Mouse (Mus musculus): ENCODE measurements at regions not wholly inside any gene's neighbourhood (a gene's known extent, or its start where the extent isn't known, plus 50 kb on each side); places are given as distances from the start of the nearest gene placed in this dataset.

DNA sequence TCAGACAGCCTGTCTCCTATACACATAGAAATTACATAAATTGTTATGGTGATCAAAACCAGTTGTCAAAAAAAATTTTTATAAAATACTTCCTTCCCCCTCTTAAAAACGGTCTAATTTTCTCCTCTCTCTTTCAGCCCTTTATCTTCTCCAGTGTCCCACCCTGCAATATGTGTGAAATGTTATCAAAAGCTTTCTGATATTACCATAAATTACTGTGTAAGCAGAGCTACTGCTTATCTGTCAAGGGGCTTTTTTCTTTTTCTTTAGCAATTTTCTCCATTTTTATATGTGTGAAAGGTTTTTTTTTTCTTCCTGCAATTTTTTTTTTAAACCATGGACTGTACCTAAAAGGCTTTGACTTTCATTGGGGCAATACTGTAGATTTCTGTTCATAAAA is 508.4 kb upstream of the Adgrl2 start:
- no peak overlapping the region for H3K4me3 ChIP-seq (ENCODE audit: insufficient read depth, low read length)
- TF ChIP-seq CTCF (IDR thresholded peaks at IDR 0.05; ENCODE audit: extremely low read depth, insufficient read depth, low read length) (no peak), POLR2A (IDR thresholded peaks at IDR 0.05; ENCODE audit: extremely low read depth, insufficient read depth, low read length) (no peak)
- no peaks in the 10 kb centered on the region for H3K4me1 ChIP-seq (ENCODE audit: control insufficient read depth, insufficient read depth, low read length)
- H3K27ac ChIP-seq (ENCODE audit: insufficient read depth, low read length), result no peak overlapping the region

- TF ChIP-seq CTCF (IDR thresholded peaks at IDR 0.05; ENCODE audit: extremely low read depth, insufficient read depth, low read length), result no peak
- TF ChIP-seq POLR2A (IDR thresholded peaks at IDR 0.05; ENCODE audit: extremely low read depth, insufficient read depth, low read length), result no peak
These were observed 506.6 kb upstream of the Adgrl2 start for GRCm38 (mm10) chr3:149496829-149497471.

DNA sequence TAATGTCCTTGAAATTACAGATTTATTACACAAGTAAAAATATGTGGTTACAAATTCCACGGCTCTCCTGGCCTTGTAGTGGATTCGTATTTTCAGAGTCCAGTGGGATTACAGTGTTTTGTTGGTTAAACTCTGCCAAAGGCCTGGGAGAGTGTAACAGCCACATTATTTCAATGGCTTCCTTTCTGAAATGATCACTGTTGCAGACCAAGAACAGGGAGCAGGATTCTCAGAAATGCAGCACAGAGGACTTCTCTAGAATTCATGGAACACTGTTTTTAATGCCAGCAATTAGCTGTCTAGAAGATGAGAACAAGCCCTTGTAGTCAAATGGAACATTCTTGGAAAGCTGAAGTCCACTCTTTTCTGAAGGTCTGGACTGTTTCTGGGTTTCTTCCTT is 505.8 kb upstream of the Adgrl2 start:
- H3K27ac ChIP-seq (ENCODE audit: insufficient read depth, low read length), result no peak overlapping the region
- TF ChIP-seq POLR2A (IDR thresholded peaks at IDR 0.05; ENCODE audit: extremely low read depth, insufficient read depth, low read length) (no peak), CTCF (IDR thresholded peaks at IDR 0.05; ENCODE audit: extremely low read depth, insufficient read depth, low read length) (no peak)
- no peaks in the 10 kb centered on the region for H3K4me1 ChIP-seq (ENCODE audit: control insufficient read depth, insufficient read depth, low read length)
- H3K4me3 ChIP-seq (ENCODE audit: insufficient read depth, low read length), result no peak overlapping the region

More at GRCm38 (mm10) chr3:149496829-149497471, 506.6 kb upstream of the Adgrl2 start:
- Histone ChIP-seq H3K4me3 (ENCODE audit: insufficient read depth, low read length) (no peak overlapping the region), H3K4me1 (ENCODE audit: control insufficient read depth, insufficient read depth, low read length) (no peaks in the 10 kb centered on the region), H3K27ac (ENCODE audit: insufficient read depth, low read length) (no peak overlapping the region)

GRCm38 (mm10) chr3:149488147-149488546 is 497.8 kb upstream of the Adgrl2 start:
- Histone ChIP-seq H3K4me3 (ENCODE audit: insufficient read depth, low read length) (no peak overlapping the region), H3K4me1 (ENCODE audit: control insufficient read depth, insufficient read depth, low read length) (no peaks in the 10 kb centered on the region), H3K27ac (ENCODE audit: insufficient read depth, low read length) (no peak overlapping the region)
- no peak for TF ChIP-seq POLR2A (IDR thresholded peaks at IDR 0.05; ENCODE audit: extremely low read depth, insufficient read depth, low read length)
- TF ChIP-seq CTCF (IDR thresholded peaks at IDR 0.05; ENCODE audit: extremely low read depth, insufficient read depth, low read length), result no peak

DNA sequence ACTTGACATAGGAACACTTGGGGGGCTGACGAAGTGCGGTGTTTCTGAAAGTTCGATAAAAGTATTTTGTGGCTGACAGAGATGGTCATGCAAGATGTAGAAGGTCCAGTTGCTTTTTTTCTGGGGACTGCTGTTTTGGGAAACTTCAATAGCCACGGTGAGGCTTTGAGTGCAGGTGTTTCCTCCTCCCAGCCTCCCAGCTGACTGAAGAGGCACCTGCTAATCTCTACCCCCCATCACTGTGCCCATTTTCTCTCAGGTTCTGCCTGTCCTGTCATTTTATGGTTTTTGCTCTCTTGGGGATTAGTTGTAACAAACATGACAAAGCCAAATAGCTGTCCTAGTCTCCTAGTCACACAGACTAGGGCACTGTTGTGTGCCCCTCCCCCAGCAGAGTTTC is 495.1 kb upstream of the Adgrl2 start:
- H3K27ac ChIP-seq (ENCODE audit: insufficient read depth, low read length), result no peak overlapping the region
- H3K4me1 ChIP-seq (ENCODE audit: control insufficient read depth, insufficient read depth, low read length), result no peaks in the 10 kb centered on the region
- H3K4me3 ChIP-seq (ENCODE audit: insufficient read depth, low read length), result no peak overlapping the region
- TF ChIP-seq POLR2A (IDR thresholded peaks at IDR 0.05; ENCODE audit: extremely low read depth, insufficient read depth, low read length), result no peak

DNA sequence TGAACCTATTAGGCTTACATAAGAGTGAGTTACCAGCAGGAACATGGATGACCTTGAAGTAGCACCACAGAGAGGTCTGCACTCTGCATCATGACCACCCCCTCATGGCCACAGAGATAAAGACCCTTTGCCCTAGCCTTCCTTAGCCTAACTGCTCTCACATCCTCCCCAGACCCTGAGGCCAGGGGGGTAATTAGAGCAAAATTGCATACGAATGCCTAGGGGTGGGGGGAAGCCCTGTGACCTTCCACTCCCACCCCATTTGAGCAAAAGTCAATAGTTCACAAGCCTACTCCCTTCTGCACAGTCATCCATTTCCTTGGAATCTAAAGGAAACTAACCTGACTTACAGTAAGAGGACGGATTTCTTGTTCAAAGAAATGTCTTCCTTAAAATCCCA is 494.0 kb upstream of the Adgrl2 start:
- no peak overlapping the region for H3K27ac ChIP-seq (ENCODE audit: insufficient read depth, low read length)
- TF ChIP-seq POLR2A (IDR thresholded peaks at IDR 0.05; ENCODE audit: extremely low read depth, insufficient read depth, low read length) (no peak), CTCF (IDR thresholded peaks at IDR 0.05; ENCODE audit: extremely low read depth, insufficient read depth, low read length) (no peak)
- no peaks in the 10 kb centered on the region for H3K4me1 ChIP-seq (ENCODE audit: control insufficient read depth, insufficient read depth, low read length)
- H3K4me3 ChIP-seq (ENCODE audit: insufficient read depth, low read length), result no peak overlapping the region

GRCm38 (mm10) chr3:149476151-149476550 is 485.8 kb upstream of the Adgrl2 start:
- TF ChIP-seq CTCF (IDR thresholded peaks at IDR 0.05; ENCODE audit: extremely low read depth, insufficient read depth, low read length) (no peak), POLR2A (IDR thresholded peaks at IDR 0.05; ENCODE audit: extremely low read depth, insufficient read depth, low read length) (no peak)
- Histone ChIP-seq H3K4me3 (ENCODE audit: insufficient read depth, low read length) (no peak overlapping the region), H3K27ac (ENCODE audit: insufficient read depth, low read length) (no peak overlapping the region), H3K4me1 (ENCODE audit: control insufficient read depth, insufficient read depth, low read length) (no peaks in the 10 kb centered on the region)

DNA sequence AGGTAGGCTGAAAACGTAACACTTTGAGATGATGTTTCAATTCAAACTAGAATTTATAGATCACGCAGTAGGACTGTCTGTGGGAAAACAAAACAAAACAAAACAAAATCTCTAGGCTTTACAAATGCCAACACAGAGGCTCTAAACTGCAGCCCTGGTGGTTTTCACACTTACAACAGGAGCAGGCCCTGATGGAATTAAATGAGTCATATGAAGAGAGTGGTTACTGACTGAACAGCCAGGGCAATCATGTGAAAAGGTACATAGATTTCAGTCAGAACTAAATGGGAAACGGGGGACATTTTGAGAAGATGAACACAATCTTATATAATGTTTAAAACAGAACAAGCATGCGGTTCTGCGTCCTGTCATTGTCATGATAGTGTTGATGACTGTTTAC is 476.6 kb upstream of the Adgrl2 start:
- no peak overlapping the region for H3K27ac ChIP-seq (ENCODE audit: insufficient read depth, low read length)
- TF ChIP-seq CTCF (IDR thresholded peaks at IDR 0.05; ENCODE audit: extremely low read depth, insufficient read depth, low read length), result no peak
- no peak for TF ChIP-seq POLR2A (IDR thresholded peaks at IDR 0.05; ENCODE audit: extremely low read depth, insufficient read depth, low read length)
- H3K4me3 ChIP-seq (ENCODE audit: insufficient read depth, low read length), result no peak overlapping the region
- no peaks in the 10 kb centered on the region for H3K4me1 ChIP-seq (ENCODE audit: control insufficient read depth, insufficient read depth, low read length)

GRCm38 (mm10) chr3:149464603-149465002 is 474.2 kb upstream of the Adgrl2 start:
- H3K4me1 ChIP-seq (ENCODE audit: control insufficient read depth, insufficient read depth, low read length), result no peaks in the 10 kb centered on the region; the same call in 1 of the 2 replicates
- no peak overlapping the region for H3K4me3 ChIP-seq (ENCODE audit: insufficient read depth, low read length)
- no peak overlapping the region for H3K27ac ChIP-seq (ENCODE audit: insufficient read depth, low read length)
- no peak for TF ChIP-seq POLR2A (IDR thresholded peaks at IDR 0.05; ENCODE audit: extremely low read depth, insufficient read depth, low read length)
- TF ChIP-seq CTCF (IDR thresholded peaks at IDR 0.05; ENCODE audit: extremely low read depth, insufficient read depth, low read length), result no peak

- Histone ChIP-seq H3K4me1 (ENCODE audit: control insufficient read depth, insufficient read depth, low read length) (no peaks in the 10 kb centered on the region; the same call in 1 of the 2 replicates), H3K4me3 (ENCODE audit: insufficient read depth, low read length) (no peak overlapping the region), H3K27ac (ENCODE audit: insufficient read depth, low read length) (no peak overlapping the region)
- TF ChIP-seq POLR2A (IDR thresholded peaks at IDR 0.05; ENCODE audit: extremely low read depth, insufficient read depth, low read length) (no peak), CTCF (IDR thresholded peaks at IDR 0.05; ENCODE audit: extremely low read depth, insufficient read depth, low read length) (no peak)
These were observed 471.8 kb upstream of the Adgrl2 start for GRCm38 (mm10) chr3:149462121-149462541.

Data from cortical plate, adult 2 months (tissue).